Mouse (Mus musculus) midbrain, embryonic 14.5 days (tissue): ENCODE results near the gene Macf1. TPM values are rescaled to one million over a fixed set of nuclear protein-coding genes. Genes with fewer than 3 reads are reported as not detected.
A peak's percentile ranks its signal among the peaks of the same experiment; 100 is the strongest.

Experiments
- ATAC-seq: fragments of 200-750 bp; cut with Nextera tagmentation; 2 replicates; pipeline ENCODE4 v1.8.0; 2017; ENCODE audit warnings: moderate number of reproducible peaks, moderate library complexity; ENCODE audit not compliant: low FRiP score, low TSS enrichment
- DNase-seq: peaks from one replicate; pipeline ENCODE4 v3.0.0-alpha.2; 2015
- H3K27ac ChIP-seq: fragments of 300-500 bp; sonication (generic); replicated peaks from 2 replicates; pipeline ENCODE4 v1.5.1; 2014; ENCODE audit warnings: mild to moderate bottlenecking, low read depth, low read length, moderate library complexity
- H3K27me3 ChIP-seq: fragments of 300-500 bp; sonication (generic); 2 replicates; pipeline ENCODE4 v1.6.1; 2014; ENCODE audit warnings: low read length, control low read depth, mixed read lengths; ENCODE audit not compliant: control insufficient read depth, insufficient read depth
- H3K36me3 ChIP-seq: fragments of 300-500 bp; sonication (generic); 2 replicates; pipeline ENCODE4 v1.6.1; 2014; ENCODE audit warnings: low read length, control low read depth; ENCODE audit not compliant: control insufficient read depth, insufficient read depth
- H3K4me1 ChIP-seq: fragments of 300-500 bp; sonication (generic); 2 replicates; pipeline ENCODE4 v1.6.1; 2014; ENCODE audit warnings: mild to moderate bottlenecking, antibody characterized with exemption, low read length, control low read depth; ENCODE audit not compliant: control insufficient read depth, insufficient read depth
- H3K4me2 ChIP-seq: fragments of 300-500 bp; sonication (generic); 2 replicates; pipeline ENCODE4 v1.6.1; 2014; ENCODE audit warnings: mild to moderate bottlenecking, low read length, moderate library complexity
- H3K4me3 ChIP-seq: fragments of 300-500 bp; sonication (generic); replicated peaks from 2 replicates; pipeline ENCODE4 v1.5.1; 2014; ENCODE audit warnings: low read depth, low read length
- H3K9ac ChIP-seq: fragments of 300-500 bp; sonication (generic); replicated peaks from 2 replicates; pipeline ENCODE4 v1.6.1; 2014; ENCODE audit warnings: mild to moderate bottlenecking, low read length, moderate library complexity
- H3K9me3 ChIP-seq: fragments of 300-500 bp; sonication (generic); 2 replicates; pipeline ENCODE4 v1.6.1; 2016; ENCODE audit warnings: low read length, control low read depth, mixed read lengths; ENCODE audit not compliant: control insufficient read depth
- WGBS: fragments of 180-500 bp; shearing (Covaris S2); extraction: QIAGEN DNeasy Blood & Tissue Kit; methylation state at CpG from one replicate; pipeline ENCODE4 v1.1.7; 2014; 5-methylcytosine and 5-hydroxymethylcytosine counted together
- microRNA-seq: library from miRNA; unstranded; fragments of <30 nt; microRNA quantifications from one replicate; pipeline ENCODE4, GENCODE M21; 2016
- polyA plus RNA-seq: library from polyadenylated mRNA; unstranded; fragments of >200 nt; fragmentation: Nextera tagmentation; extraction: Ambion mirVana; gene quantifications from 2 replicates; pipeline ENCODE4 v1.2.1, GENCODE M21; 2014

Macf1 gene
- polyA plus RNA-seq, 1 experiment from 2014 or later: 140 TPM

- no peak overlapping the region for H3K4me2 ChIP-seq
- no peaks in the 10 kb centered on the region for H3K36me3 ChIP-seq
- H3K27ac ChIP-seq: no peak overlapping the region
- no peaks in the 10 kb centered on the region for H3K9me3 ChIP-seq
- no peaks in the 10 kb centered on the region for H3K4me1 ChIP-seq
- 90% methylated on average over 7 of the region's 7 CpGs for WGBS
- DNase-seq (no peak), ATAC-seq (no peak)
- H3K9ac ChIP-seq: no peak overlapping the region
- no peak overlapping the region for H3K4me3 ChIP-seq
- no peaks in the 10 kb centered on the region for H3K27me3 ChIP-seq
Observed at GRCm38 (mm10) chr4:123311845-123312244, 372.3 kb downstream of the Macf1 start.

- H3K4me1 ChIP-seq: no peaks in the 10 kb centered on the region
- DNase-seq (no peak), ATAC-seq (no peak)
- H3K4me2 ChIP-seq: no peak overlapping the region
- no peak overlapping the region for H3K4me3 ChIP-seq
- H3K9me3 ChIP-seq: no peaks in the 10 kb centered on the region
- H3K9ac ChIP-seq: no peak overlapping the region
- H3K27ac ChIP-seq: no peak overlapping the region
- H3K27me3 ChIP-seq: no peaks in the 10 kb centered on the region
- WGBS: 61% methylated on average over 3 of the region's 3 CpGs
- peaks cover 7% of the 10 kb centered on the region; the same call in 1 of the 2 replicates for H3K36me3 ChIP-seq
Observed at GRCm38 (mm10) chr4:123308292-123308691, 375.9 kb downstream of the Macf1 start.

- H3K9ac ChIP-seq: no peak overlapping the region
- no peaks in the 10 kb centered on the region for H3K9me3 ChIP-seq
- peaks cover 18% of the 10 kb centered on the region for H3K36me3 ChIP-seq
- WGBS: 93% methylated on average over 10 of the region's 10 CpGs
- no peak overlapping the region for H3K27ac ChIP-seq
- no peaks in the 10 kb centered on the region for H3K27me3 ChIP-seq
- H3K4me3 ChIP-seq: no peak overlapping the region
- no peaks in the 10 kb centered on the region for H3K4me1 ChIP-seq
- H3K4me2 ChIP-seq: no peak overlapping the region
- ATAC-seq (no peak), DNase-seq (no peak)
Observed at GRCm38 (mm10) chr4:123306999-123307398, 377.2 kb downstream of the Macf1 start.

- no peak overlapping the region for H3K4me3 ChIP-seq
- peaks cover 19% of the 10 kb centered on the region for H3K36me3 ChIP-seq
- no peak overlapping the region for H3K4me2 ChIP-seq
- H3K9ac ChIP-seq: no peak overlapping the region
- H3K27ac ChIP-seq: no peak overlapping the region
- WGBS: 43% methylated on average over 3 of the region's 3 CpGs
- ATAC-seq (no peak), DNase-seq (peak; percentile 74)
- no peaks in the 10 kb centered on the region for H3K4me1 ChIP-seq
- no peaks in the 10 kb centered on the region for H3K9me3 ChIP-seq
- H3K27me3 ChIP-seq: no peaks in the 10 kb centered on the region
Observed at GRCm38 (mm10) chr4:123305789-123306188, 378.4 kb downstream of the Macf1 start.

Small RNAs within 50 kb of the gene (microRNA-seq; reads per million reads assigned to microRNA genes)
- gene Mir6398: not detected

Other genes starting within 250 kb of the Macf1 start
- 428 and 578 TPM in 2 replicates for gene Ndufs5, start 33.8 kb upstream of the Macf1 start, polyA plus RNA-seq
- 83.4 and 96.0 TPM in 2 replicates for gene Akirin1, start 66.0 kb upstream of the Macf1 start, polyA plus RNA-seq
- gene Rhbdl2, start 103.5 kb upstream of the Macf1 start, polyA plus RNA-seq: 0.61 and 1.4 TPM in 2 replicates
- 0.09 TPM in 2 replicates for gene 4933427I04Rik, start 175.3 kb upstream of the Macf1 start, polyA plus RNA-seq
- gene Mycbp, start 220.5 kb upstream of the Macf1 start, polyA plus RNA-seq: 39.1 and 46.7 TPM in 2 replicates
- gene Rragc, start 233.1 kb upstream of the Macf1 start, polyA plus RNA-seq: 47.3 and 53.6 TPM in 2 replicates
- not detected in 2 replicates for gene 4930535I16Rik, start 233.7 kb upstream of the Macf1 start, polyA plus RNA-seq